Mouse (Mus musculus) forebrain, embryonic 11.5 days (tissue): ENCODE measurements around the gene Ube2h. TPM values are rescaled to one million over a fixed set of nuclear protein-coding genes. Genes with fewer than 3 reads are reported as not detected.

Experiments
- ATAC-seq: fragments of 200-750 bp; cut with Nextera tagmentation; replicated peaks from 2 replicates; pipeline ENCODE4 v1.8.0; 2017; ENCODE audit warnings: moderate TSS enrichment; ENCODE audit not compliant: low FRiP score
- DNase-seq: peaks from one replicate; pipeline ENCODE4 v3.0.0-alpha.2; 2017; ENCODE audit warnings: low spot score
- H3K27ac ChIP-seq: fragments of 300-500 bp; sonication (generic); 2 replicates; pipeline ENCODE4 v1.5.1; 2014; ENCODE audit warnings: low read depth, low read length
- H3K27me3 ChIP-seq: fragments of 300-500 bp; sonication (generic); 2 replicates; pipeline ENCODE4 v1.6.1; 2014; ENCODE audit warnings: mild to moderate bottlenecking, low read length, mixed read lengths; ENCODE audit not compliant: control insufficient read depth, insufficient read depth
- H3K36me3 ChIP-seq: fragments of 300-500 bp; sonication (generic); 2 replicates; pipeline ENCODE4 v1.6.1; 2014; ENCODE audit warnings: mild to moderate bottlenecking, low read length, moderate library complexity, mixed read lengths; ENCODE audit not compliant: control insufficient read depth, insufficient read depth
- H3K4me1 ChIP-seq: fragments of 300-500 bp; sonication (generic); replicated peaks from 2 replicates; pipeline ENCODE4 v1.6.1; 2014; ENCODE audit warnings: low read length, mixed read lengths; ENCODE audit not compliant: control insufficient read depth, insufficient read depth
- H3K4me2 ChIP-seq: fragments of 300-500 bp; sonication (generic); 2 replicates; pipeline ENCODE4 v1.6.1; 2014; ENCODE audit warnings: low read depth, mild to moderate bottlenecking, low read length, moderate library complexity, mixed read lengths; ENCODE audit not compliant: severe bottlenecking
- H3K4me3 ChIP-seq: fragments of 300-500 bp; sonication (generic); 2 replicates; pipeline ENCODE4 v1.5.1; 2014; ENCODE audit warnings: low read depth, low read length
- H3K9ac ChIP-seq: fragments of 300-500 bp; sonication (generic); 2 replicates; pipeline ENCODE4 v1.6.1; 2014; ENCODE audit warnings: low read length
- H3K9me3 ChIP-seq: fragments of 300-500 bp; sonication (generic); 2 replicates; pipeline ENCODE4 v1.6.1; 2016; ENCODE audit warnings: low read length, mixed read lengths; ENCODE audit not compliant: control insufficient read depth
- WGBS: fragments of 180-500 bp; shearing (Covaris S2); extraction: QIAGEN DNeasy Blood & Tissue Kit; methylation state at CpG from one replicate; pipeline ENCODE4 v1.1.7; 2014; 5-methylcytosine and 5-hydroxymethylcytosine counted together
- polyA plus RNA-seq: library from polyadenylated mRNA; unstranded; fragments of >200 nt; fragmentation: Nextera tagmentation; extraction: Ambion mirVana; gene quantifications from 2 replicates; pipeline ENCODE4 v1.2.1, GENCODE M21; 2014

The Ube2h gene
- polyA plus RNA-seq, 1 experiment from 2014 or later: 50.1 TPM

DNA sequence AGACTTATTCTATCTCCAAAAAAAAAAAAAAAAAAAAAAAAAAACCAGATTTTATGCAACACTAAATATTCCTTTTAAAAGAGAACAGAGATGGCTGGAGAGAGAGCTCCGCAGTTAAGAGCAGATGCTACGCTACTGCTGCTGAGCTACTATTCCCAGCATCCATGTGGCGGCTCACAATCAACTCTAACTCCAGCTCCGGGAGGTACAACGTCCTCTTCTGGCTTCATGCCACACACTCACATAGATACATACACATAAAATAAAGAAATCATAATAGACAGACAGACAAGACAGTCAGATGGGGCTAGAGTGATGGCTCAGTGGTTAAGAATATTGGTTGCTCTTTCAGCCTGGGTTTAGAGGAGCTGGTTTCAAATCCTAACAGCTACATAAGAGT lies 58.9 kb downstream of the Ube2h start:
- Histone ChIP-seq H3K9ac (no peak overlapping the region), H3K27ac (no peak overlapping the region), H3K27me3 (no peaks in the 10 kb centered on the region), H3K9me3 (no peaks in the 10 kb centered on the region), H3K4me1 (no peaks in the 10 kb centered on the region), H3K36me3 (no peaks in the 10 kb centered on the region), H3K4me3 (no peak overlapping the region), H3K4me2 (no peak overlapping the region)
- ATAC-seq (no peak), DNase-seq (no peak)
- WGBS: 93% methylated on average over 5 of the region's 5 CpGs

DNA sequence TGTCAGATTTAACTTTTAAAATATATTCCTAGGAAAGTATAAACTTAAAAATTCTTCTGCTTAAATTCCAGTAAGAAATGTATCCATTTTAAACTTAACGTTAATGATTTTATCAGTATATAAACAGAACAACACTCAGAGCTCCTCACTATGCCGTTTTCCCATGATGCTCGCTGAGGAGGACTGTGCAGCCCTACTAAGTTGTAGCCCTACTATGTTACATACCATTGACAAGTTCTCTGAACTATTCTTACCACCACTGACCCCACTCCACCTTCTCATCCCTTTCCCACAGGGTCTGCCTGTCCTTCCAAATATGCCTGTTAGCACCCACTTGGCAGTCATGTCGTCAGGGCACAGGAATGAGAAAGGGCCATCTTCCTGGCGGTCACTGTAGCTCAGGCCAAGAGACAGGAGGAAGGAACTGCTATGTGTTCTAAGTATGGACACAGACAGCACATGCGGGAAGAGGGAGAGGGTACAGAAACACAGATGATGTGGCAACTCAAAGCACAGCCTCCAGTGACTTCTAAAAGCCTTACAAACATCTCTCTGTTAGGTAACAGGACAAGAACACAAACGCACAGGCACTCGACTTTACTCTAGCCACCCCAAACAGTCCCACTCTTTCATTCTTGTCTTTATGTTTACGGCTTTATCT lies 60.9 kb downstream of the Ube2h start:
- Histone ChIP-seq H3K27me3 (no peaks in the 10 kb centered on the region), H3K27ac (no peak overlapping the region), H3K4me1 (no peaks in the 10 kb centered on the region), H3K9ac (no peak overlapping the region), H3K36me3 (no peaks in the 10 kb centered on the region), H3K9me3 (no peaks in the 10 kb centered on the region), H3K4me3 (no peak overlapping the region), H3K4me2 (no peak overlapping the region)
- DNase-seq (no peak), ATAC-seq (no peak)
- WGBS: 93% methylated on average over 9 of the region's 9 CpGs

DNA sequence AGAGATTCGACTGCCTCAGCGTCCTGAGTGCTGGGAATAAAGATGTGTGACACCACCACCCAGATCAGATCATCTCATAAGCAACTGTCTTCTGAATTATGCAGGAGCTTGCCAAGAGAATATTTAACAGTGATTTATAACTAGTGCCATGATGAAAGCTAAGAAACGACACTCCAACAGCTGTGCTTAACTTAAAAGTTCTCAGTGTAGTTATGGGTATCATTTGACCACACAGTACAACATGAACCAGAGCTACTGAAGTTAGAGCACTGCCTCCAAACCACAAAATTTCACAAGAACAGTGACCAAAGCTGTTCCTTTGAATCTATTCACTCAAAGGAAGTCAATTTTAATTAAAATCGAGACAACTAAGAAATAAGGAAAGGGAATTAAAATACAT lies 61.4 kb downstream of the Ube2h start:
- Histone ChIP-seq H3K9me3 (no peaks in the 10 kb centered on the region), H3K36me3 (no peaks in the 10 kb centered on the region), H3K4me2 (no peak overlapping the region), H3K9ac (no peak overlapping the region), H3K4me1 (no peaks in the 10 kb centered on the region), H3K4me3 (no peak overlapping the region), H3K27ac (no peak overlapping the region), H3K27me3 (no peaks in the 10 kb centered on the region)
- no peak for DNase-seq
- 89% methylated on average over 4 of the region's 4 CpGs for WGBS
- ATAC-seq: no peak

DNA sequence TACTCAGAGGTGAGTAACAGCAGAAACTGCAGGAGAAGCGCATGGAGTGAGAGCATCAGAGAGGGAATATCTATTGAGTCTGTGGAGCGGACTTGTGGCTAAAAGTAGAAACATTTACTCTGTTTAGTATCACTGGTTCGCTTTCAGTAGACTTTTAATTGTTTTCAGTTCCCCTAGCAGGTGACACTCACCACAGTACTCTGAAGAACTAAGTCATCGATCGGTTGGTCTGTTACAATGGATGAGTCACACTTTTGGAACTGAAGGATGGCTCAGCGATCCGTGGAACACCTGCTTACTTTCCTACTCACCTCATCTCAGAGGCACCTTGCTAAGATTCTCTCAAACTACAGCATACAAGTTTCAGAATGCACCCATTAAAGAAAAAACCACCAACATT lies 64.2 kb downstream of the Ube2h start:
- no peak overlapping the region for H3K4me2 ChIP-seq
- ATAC-seq (no peak), DNase-seq (no peak)
- no peak overlapping the region for H3K27ac ChIP-seq
- 92% methylated on average over 7 of the region's 7 CpGs for WGBS
- H3K36me3 ChIP-seq: no peaks in the 10 kb centered on the region
- H3K9ac ChIP-seq: no peak overlapping the region
- no peaks in the 10 kb centered on the region for H3K27me3 ChIP-seq
- H3K9me3 ChIP-seq: no peaks in the 10 kb centered on the region
- no peaks in the 10 kb centered on the region for H3K4me1 ChIP-seq
- no peak overlapping the region for H3K4me3 ChIP-seq

DNA sequence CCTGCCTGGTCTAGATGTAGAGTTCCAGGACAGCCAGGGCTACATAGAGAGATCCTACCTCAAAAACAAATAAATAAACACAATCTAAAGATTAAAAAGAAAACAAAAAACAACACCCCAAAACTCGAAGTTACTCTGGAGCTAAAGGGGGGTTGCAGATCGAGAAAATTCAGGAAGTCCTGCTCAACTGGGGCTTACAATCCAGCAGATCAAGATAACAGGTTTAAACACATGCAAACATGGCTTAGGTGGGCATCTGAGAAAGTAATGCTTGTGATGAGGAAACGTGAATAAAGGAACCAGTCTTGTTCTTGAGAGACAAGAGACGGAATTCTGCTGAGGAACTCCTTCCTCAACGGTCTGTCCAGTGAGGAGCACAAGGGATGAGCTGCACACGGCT lies 65.1 kb downstream of the Ube2h start:
- ATAC-seq (no peak), DNase-seq (no peak)
- Histone ChIP-seq H3K4me1 (no peaks in the 10 kb centered on the region), H3K27me3 (no peaks in the 10 kb centered on the region), H3K4me3 (no peak overlapping the region), H3K4me2 (no peak overlapping the region), H3K36me3 (no peaks in the 10 kb centered on the region), H3K9me3 (no peaks in the 10 kb centered on the region), H3K9ac (no peak overlapping the region), H3K27ac (no peak overlapping the region)
- 89% methylated on average over 6 of the region's 6 CpGs for WGBS

DNA sequence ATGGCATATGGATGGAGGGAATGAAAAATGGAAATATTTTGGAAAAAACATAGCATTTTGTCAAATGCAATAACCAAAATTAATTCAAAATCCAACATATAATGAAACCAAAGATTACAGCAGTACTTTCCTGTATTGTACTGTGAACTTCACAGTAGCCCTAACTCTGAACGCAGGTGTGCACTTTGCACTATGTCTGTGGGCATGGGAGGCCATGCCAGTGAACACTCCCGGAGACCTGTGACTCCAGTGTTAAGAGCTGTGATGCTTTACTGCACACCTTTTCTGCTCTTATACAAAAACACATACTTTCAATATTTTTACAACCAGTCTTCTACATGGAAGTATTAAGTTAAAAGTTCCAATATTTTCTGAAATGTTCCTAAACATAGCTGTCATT lies 66.3 kb downstream of the Ube2h start:
- Histone ChIP-seq H3K27ac (no peak overlapping the region), H3K4me1 (no peaks in the 10 kb centered on the region), H3K9ac (no peak overlapping the region), H3K27me3 (no peaks in the 10 kb centered on the region), H3K36me3 (no peaks in the 10 kb centered on the region), H3K4me2 (no peak overlapping the region), H3K4me3 (no peak overlapping the region), H3K9me3 (no peaks in the 10 kb centered on the region)
- 93% methylated on average over 2 of the region's 2 CpGs for WGBS
- DNase-seq (no peak), ATAC-seq (no peak)

DNA sequence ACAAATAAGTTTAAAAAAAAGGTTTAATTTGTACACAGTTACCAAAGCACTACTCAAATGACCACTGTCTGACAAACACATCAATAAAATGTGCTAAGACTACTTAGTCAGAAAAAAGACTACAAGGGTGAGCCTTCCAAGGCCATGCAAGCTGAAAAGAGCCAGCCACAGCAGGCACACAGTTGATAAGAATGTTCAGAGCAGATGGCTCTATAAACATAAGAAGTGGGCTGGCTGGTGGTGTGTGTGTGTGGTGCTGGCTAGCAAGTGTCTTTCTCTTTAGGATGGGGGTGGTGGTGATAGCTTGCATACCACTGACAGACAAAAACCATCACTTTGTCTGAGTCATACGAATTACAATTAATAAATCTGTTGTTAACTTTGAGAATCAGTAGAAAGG lies 67.8 kb downstream of the Ube2h start:
- Histone ChIP-seq H3K36me3 (no peaks in the 10 kb centered on the region), H3K4me2 (no peak overlapping the region), H3K4me1 (no peaks in the 10 kb centered on the region), H3K27ac (no peak overlapping the region), H3K9ac (no peak overlapping the region), H3K9me3 (no peaks in the 10 kb centered on the region), H3K4me3 (no peak overlapping the region), H3K27me3 (no peaks in the 10 kb centered on the region)
- no peak for DNase-seq
- WGBS: 97% methylated on average over 1 of the region's 1 CpGs
- no peak for ATAC-seq

DNA sequence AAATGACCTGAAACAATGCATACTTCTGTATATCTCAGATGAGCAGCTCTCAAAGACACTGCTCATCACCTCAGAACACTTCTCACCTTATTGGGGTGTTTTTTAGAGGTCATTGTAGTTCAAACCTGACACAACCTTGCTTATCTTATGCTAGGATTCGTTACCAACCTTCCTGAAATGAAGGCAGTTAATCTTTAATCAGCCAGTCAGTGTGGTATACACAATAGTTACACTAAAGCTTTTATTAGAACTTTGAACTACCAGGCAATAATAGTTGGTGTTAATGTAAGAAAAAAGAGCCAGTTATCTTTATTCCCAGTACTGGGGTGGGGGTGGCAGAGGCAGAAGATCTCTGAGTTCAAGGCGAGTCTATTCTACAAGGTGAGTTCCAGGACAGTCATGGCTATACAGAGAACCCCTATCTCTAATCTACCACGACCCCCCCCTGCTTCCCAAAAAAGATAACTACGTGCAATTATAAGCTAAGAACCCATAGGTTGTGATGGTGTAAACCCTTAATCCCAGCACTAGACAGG lies 72.5 kb downstream of the Ube2h start:
- Histone ChIP-seq H3K4me2 (no peak overlapping the region), H3K4me3 (no peak overlapping the region), H3K9me3 (no peaks in the 10 kb centered on the region), H3K36me3 (no peaks in the 10 kb centered on the region), H3K4me1 (no peaks in the 10 kb centered on the region), H3K27ac (no peak overlapping the region), H3K9ac (no peak overlapping the region), H3K27me3 (no peaks in the 10 kb centered on the region)
- DNase-seq: no peak
- 88% methylated on average over 4 of the region's 4 CpGs for WGBS
- ATAC-seq: no peak

DNA sequence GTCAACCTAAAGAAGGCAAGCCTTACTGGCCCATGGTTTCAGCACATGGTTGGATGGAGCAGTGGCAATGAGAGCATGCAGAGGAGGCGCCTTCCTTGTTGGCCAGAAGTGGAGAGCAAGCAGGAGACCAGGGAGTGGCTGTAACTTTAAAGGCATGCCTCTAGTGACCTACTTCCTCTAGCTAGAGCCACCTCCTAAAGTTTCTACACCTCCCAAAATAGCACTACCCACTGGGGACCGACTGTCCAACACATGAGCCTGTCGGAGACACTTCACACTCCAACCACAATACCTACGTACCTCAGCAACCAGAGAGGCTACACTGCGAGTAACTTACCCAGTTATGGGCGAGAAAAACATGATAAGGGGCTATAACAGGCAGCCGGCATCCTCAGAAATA lies 74.1 kb downstream of the Ube2h start:
- Histone ChIP-seq H3K9ac (no peak overlapping the region), H3K4me2 (no peak overlapping the region), H3K27me3 (no peaks in the 10 kb centered on the region), H3K4me1 (no peaks in the 10 kb centered on the region), H3K27ac (no peak overlapping the region), H3K9me3 (no peaks in the 10 kb centered on the region), H3K36me3 (no peaks in the 10 kb centered on the region), H3K4me3 (no peak overlapping the region)
- DNase-seq (no peak), ATAC-seq (no peak)
- 93% methylated on average over 7 of the region's 7 CpGs for WGBS
